Mouse (Mus musculus): ENCODE measurements around the gene Nphs1.

- TF ChIP-seq CTCF (IDR thresholded peaks at IDR 0.05; ENCODE audit: borderline replicate concordance, insufficient read depth, low read depth, low read length), result no peak
- no peak for TF ChIP-seq POLR2A (IDR thresholded peaks at IDR 0.05; ENCODE audit: borderline replicate concordance, insufficient read depth, low read length)
Measured at GRCm38 (mm10) chr7:30493401-30493931, 35.4 kb downstream of the Nphs1 start, which contains the start of gene Prodh2.
